Mouse (Mus musculus): ENCODE measurements around the gene Tmem151b.

The Tmem151b gene

DNA sequence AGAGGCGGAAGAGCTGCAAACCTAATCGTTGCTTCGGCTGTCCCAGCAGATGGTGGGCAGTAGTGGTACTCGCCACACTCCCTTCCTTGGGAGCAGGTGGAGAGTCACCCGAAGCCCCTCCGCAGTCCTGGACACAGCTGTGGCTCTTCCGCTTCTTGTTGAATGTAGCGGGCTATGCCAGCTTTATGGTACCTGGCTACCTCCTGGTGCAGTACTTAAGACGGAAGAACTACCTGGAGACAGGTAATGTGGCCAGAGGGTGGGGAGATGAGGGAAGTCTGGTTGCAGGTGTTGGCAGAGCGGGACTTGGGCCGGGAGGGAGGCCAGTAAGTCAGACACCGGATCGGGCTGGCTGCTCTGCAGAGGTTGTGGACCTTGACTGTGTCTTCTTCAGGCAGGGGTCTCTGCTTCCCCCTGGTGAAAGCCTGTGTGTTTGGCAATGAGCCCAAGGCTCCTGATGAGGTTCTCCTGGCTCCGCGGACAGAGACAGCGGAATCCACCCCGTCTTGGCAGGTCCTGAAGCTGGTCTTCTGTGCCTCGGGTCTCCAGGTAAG lies 15.1 kb upstream of the Tmem151b start:
- no peak for DNase-seq (ENCODE audit: low spot score)

DNA sequence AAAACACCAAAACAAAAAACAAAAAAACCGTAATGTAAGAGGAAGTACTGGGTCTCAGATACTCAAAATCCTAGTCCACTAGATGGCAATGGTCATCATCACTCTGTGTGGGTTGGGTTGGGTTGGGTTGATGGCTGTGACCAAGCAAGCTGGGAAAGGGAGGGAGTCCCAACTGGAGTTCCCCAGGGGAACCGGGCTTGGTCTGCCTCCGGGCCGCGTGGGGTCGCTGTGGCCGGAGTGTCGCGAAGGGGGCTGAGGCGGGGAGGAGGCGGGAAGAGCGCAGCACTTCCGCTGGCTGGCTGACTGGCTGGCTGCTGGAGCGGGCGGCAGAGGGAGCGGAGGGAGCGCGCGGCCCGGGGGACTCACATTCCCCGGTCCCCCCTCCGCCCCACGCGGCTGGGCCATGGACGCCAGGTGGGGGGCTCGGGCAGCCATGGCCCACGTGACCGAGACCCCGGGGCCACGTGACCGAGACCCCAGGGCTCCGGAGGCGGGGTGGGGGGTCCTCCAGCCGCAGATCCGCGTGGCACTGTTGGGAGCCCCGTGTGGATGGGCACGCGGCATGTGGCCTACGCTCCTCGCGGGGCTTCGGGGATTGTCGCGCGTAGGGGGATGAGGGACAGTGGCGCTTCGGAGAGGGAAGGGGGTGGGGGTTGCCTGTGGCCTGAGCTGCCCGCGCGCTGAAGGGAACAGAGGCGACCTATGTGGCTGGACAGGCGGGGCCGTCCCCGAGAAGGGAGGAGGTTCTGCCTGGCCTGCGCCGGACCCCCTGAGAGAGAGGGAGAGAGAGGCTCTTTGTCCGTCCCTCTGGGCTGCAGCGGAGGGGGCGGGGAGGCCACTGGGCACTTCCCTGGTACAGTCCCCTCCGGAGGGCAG lies 14.4 kb upstream of the Tmem151b start, which contains the start of gene Slc35b2:
Gene Slc35b2 (plus strand): TSS at position 220 of the 876 bp plus-strand sequence.
- peak; percentile 95 for DNase-seq (ENCODE audit: low spot score)

DNA sequence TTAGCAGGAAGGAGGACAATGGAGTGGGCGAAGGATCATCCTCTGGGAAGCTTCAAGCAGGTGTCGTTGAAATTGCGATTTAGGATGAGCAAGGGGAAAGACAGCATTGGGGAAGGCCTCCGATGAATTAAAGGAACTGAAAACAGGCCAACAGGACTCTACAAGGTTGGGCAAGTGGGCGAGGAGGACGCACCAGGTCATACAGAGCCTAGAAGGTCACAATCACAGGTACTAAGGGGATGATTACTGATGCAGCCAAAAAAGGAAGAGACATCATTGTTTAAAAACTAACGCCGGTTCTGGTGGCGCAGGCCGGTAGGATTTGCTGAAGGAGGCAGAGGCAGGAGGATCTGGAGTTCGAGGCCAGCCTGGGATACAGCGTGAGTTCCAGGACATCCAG lies 13.7 kb upstream of the Tmem151b start:
- DNase-seq (ENCODE audit: low spot score) = no peak

DNA sequence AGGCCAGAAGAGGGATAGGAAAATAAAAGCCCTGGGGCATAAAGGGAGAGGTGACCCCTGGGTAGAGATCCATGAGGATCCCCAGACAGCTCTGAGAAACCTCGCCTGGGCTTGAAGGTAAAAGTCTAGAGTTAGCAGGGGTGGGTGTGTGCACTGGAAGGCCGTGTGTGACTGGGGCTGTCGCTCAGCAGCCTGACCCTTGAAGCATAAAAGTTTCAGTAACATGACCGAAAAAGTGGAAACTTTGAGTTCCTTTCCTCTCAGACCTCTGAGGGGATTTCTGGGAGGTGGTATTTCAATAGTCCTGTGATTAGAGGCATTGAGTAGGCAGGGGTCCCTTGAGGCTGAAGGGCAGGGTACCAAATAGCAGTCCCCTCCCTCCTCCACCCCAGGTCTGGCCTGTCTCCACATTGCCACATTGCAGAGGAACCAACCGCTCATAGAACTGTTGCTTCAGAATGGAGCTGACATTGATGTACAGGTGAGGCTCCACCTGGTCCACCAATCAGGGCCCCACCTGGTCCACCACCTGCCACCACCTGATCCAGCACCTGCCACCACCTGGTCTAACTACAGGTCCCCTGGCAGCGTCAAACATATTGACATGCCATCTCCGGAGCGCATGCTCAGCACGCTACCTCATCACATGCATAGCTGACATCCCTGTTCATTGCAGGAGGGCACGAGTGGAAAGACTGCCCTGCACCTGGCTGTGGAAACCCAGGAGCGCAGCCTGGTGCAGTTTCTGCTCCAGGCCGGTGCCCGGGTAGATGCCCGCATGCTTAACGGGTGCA lies 10.5 kb upstream of the Tmem151b start:
- DNase-seq (ENCODE audit: low spot score) = no peak

DNA sequence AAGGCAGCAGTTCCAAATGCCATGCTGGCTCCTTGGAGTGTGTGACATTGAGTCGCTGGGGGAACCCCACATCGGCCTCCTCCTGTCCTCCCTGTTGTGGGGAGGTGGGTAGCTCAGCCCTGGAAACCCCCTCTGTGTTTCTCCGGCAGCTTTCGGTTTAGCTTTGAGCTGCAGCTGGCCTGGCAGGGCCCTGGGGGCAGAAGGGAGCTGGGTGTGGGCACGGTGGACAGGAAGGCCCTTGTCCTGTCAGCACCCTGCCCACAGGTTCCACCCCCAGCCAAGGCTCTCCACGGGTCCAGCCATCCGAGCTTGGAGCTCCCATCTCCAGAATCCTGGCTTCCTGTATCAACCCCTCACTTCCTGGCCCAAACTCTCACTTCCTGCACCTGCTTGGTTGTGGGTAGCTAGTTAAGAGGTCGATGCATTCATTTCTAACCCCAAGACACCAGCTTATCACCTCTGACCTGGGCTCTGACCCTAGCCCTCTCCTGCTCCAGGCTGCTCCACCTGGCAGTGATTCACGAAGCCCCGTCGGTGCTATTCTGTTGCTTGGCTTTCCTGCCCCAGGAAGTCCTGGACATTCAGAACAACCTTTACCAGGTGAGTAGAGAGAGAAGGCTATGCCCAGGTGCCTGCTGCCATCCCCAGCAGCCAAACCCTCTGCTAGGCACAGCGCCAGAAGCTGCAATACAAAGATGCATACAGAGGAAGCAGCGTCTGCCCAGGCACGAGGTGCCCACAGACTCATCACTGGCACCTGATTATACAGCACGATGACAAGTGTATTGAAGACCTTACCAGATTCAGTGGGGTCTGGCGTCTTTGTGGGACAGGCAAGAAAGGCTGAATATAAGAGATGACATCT lies 8.8 kb upstream of the Tmem151b start:
- no peak for DNase-seq (ENCODE audit: low spot score)

DNA sequence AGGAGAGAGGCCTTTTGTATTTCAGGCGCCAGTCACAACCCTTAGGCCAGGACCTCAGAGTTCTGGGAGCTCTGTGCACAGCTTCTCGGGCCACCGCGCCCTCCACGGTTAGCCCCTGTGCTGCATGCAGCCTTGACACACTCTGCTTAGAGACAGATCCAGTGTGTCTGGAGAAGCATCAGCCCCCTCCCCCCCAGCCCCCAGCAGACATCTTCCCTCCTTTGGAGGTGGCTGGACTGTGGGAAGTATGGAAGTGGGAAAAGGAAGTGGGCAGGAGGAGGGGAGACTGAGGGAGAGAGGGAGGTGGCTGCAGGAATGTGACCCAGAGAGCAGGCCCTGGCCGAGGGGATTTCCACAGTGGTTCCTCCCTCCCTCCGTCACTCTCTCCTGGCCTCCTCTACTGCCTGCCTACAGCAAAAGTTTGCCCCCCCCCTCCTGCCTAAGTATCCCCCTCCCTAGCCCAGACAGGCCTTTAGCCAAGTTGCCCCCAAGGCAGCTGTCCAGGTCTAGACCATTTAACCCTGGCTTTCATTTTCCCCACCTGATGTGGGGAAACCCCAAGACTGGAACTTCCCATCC lies 7.9 kb upstream of the Tmem151b start:
- no peak for DNase-seq (ENCODE audit: low spot score)

DNA sequence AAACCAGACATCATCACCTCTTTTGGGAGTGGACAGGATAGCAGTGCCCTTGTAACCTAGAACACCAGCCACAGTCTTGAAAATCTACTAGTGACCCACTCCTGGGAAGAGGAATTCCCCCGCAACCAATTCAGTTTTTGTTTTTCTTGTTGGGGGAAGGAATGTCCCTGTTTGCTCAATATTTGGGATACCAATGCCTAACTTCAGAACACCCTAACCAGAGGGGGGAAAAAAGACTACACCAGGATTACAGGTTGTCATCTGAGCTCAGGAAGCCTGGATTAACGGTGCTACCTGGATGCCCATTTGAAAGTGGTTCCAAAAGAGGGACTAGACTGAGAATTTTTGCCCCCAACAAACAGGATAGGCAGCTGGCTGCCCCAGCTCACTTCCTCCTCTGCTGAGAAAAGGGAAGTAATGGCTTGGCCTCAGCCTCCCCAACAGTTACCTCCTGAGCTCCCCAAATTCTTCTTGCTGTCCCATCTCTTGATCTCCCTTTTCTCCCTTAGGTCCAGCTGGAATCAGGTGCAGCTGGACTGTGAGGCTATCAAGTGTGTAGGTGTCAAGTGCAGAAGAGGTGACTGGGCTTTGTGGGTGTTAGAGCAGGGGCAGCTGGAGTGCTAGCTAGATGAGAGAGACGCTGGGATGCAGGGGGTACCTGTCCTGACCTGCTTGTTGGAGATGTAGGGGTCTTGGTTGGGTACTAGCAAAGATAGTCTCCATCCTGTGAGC lies 7.2 kb upstream of the Tmem151b start:
- DNase-seq (ENCODE audit: low spot score) = no peak

DNA sequence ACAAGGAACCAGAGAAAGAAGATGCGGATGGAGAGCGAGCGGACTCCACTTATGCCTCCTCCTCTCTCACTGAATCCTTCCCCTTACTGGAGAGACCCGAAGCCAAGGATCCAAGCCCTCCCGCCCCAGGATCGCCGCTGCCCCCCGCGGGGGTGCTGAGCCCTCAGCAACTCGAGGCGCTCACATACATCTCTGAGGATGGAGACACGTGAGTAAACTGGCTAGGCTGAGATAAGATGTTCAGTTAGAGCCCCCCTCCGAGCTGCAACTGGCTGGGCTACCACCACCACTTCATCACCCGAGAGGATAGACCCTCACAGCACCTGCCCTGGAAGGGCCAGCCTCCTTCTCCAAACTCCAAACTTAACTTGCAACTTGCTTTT lies 6.6 kb upstream of the Tmem151b start:
- DNase-seq (ENCODE audit: low spot score) = no peak

DNA sequence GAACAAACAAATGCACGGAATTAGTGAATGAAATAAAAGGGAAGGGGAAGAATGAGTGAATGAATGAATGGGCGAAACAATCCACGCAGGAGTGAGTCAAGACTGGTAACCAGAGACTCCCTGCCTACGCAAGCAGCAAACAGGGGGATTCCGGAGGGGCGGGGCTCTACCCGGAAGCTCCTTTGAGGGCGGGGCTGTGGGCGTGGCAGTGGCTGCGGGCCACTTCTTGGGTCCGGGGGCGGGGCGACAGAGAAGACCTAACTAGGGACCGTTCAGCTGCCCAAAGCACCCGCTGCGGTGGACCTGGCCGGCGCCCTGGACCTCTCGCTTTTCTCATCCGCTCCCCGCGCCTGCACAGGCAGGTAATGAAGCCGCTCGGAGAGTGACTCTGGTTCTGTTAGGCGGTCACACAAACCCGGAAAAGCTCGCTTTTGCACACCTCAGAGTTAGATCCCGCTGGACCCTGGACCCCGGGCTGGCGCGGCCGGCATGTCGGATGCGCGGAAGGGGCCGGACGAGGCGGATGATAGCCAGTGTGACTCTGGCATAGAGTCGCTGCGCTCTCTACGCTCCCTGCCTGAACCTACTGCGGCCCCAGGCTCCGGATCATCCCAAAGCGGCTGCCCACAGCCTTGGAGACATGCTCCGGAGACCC lies 6.1 kb upstream of the Tmem151b start, which contains the start of gene Nfkbie:
Gene Nfkbie (plus strand): TSS at position 252 of the 655 bp plus-strand sequence.
- peak; percentile 97 for DNase-seq (ENCODE audit: low spot score)

DNA sequence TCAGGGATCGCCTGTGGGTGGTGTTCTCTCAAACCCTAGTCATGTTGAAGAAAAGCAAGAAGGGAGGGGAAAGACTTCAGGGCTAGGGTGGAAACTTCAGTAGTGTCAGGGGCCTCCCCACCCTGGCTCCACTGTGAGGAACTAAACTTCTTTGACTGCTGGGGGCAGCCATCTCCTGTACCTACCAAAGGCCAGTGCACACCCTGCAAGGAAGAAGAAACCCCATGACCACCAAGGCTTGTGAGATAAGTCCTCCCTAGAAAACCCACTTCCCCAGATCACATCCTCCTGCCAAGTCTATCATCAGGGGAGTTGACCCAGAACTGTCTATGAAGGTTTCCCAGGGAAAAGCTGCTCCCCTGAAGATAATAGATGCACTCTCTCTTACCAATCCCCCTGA lies 4.9 kb upstream of the Tmem151b start:
- no peak for DNase-seq (ENCODE audit: low spot score)

DNA sequence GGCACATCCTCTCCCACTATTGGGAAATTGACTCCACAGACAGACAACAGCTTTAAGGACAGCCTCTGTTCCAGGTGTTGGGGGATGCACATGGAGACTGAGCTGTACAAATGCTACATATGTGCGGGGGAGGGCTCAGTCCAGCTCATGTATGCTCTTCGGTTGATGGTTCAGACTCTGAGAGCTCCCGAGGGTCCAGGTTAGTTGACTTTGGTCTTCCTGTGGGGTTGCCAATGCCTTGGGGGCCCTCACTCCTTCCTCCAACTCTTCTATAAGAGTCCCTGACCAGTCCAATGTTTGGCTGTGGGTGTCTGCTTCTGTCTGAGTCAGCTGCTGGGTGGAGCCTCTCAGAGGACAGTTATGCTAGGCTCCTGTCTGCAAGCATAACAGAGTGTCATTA lies 3.6 kb upstream of the Tmem151b start:
- no peak for DNase-seq (ENCODE audit: low spot score)

DNA sequence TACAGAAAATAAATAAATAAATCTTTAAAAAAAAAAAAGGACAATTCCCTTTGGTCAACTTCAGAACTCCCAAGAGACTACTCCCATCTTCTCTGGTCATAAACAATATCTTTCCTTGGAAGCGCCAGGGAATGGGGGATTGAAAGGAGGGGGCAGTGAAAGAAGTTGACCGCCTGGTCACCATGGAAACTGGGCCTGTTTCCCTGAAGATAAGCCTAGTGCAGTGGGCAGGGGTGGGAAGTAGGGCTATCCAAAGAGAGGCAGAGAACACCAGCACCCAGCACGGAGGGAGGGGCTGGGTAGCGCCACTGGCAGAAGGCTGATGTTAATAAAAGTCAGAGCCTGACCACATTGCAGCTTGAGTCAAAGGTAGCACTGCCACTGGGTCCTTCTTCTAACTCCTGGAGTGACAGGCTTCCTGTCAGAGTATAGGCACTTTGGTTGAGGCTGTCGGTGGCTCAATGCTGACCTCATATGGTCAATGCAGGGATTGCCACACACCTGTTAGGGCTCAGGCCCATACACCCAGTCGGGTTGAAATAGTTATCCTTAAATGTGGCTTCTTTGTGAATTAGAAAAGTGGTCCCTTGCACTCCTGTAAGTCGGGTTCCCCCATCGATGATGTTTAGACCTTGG lies 2.5 kb upstream of the Tmem151b start:
- peak; percentile 64 for DNase-seq (ENCODE audit: low spot score)

DNA sequence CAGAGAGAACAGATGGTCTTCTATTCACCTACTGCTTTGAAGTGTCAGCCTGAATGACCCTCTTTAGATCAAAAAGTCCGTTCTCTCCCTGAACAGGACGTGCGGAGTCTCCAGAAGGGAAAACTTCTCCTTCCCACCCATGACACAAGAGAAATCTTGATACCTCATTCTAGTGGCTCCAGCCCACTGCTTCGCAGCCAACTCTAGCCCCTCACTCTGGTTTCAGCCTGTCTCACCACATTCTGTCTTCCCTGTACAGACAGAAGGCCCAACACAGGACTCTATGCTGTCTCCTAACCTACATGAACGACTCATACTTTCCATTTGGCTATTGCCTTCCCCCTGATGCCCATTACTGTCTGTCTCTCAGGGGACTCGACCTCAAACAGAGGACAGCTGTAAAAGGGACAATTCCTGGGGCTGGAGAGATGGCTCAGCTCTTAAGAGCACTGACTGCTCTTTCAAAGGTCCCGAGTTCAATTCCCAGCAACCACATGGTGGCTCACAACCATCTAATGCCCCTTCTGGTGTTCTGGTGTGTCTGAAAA lies 1.8 kb upstream of the Tmem151b start:
- no peak for DNase-seq (ENCODE audit: low spot score)

DNA sequence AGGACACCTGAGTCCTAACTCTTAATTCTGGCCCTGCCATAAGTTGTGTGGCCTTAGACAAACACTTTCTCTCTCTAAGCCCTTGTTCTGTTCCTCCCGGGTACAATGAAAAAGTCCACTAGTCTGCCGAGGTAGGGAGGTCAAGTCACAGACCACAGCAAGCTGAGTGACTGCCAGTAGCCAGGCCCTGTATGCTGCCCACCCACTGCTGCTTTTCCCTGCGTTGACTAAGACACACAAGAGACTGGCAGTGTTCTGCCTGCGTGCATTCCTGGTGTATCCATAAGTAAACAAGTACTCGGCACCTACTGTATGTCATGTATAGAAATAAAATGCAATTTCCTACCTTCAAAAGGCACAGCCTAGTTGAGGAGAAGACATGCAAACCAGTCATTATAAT lies 776 bp upstream of the Tmem151b start:
- no peak for DNase-seq (ENCODE audit: low spot score)

DNA sequence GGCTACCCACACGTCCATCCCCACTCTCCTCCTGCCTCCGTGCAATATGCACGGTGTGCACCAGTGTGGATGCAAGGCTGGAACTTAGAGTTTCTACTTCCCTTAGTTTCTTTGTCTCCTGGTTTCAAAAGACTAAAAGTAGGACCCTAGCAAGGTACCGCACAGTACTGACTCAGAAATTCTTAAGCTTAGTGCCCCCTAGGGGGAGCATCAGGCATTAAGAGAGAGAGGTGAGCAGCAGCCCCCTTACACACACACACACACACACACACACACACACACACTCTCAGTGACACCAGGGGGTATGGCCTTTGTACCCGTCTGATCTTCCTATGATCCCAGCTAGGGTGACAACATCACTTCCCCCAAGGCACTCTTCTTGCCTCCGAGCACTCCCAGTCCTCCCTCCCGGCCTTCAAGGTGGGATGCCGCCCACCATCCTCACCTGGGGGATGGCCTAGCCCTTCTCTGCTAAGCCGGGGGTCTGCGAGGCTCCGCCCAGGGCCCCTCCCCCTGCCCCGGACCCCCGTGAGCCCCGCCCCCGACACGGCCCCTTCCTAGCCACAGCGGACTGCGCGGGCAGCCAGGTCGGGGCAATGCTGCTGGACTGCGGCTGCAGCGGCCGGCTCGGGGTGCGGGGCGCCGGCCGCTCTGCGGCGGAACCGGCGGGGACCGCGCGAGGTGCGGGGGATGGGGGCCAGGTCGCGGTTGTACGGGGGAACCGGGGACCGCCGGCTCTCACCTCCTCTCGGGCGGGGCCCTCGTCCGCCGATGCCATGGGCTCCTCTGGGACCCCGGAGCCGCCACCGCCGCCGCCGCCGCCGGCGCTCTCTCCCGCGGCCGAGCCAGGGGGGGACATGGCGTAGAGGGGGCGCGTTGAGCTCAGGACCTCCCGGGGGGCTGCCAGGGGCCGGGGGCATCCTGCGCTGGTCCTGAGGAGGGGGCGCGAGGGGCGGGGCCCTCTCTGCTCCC lies 650 bp downstream of the Tmem151b start:
- DNase-seq (ENCODE audit: low spot score) = no peak

DNA sequence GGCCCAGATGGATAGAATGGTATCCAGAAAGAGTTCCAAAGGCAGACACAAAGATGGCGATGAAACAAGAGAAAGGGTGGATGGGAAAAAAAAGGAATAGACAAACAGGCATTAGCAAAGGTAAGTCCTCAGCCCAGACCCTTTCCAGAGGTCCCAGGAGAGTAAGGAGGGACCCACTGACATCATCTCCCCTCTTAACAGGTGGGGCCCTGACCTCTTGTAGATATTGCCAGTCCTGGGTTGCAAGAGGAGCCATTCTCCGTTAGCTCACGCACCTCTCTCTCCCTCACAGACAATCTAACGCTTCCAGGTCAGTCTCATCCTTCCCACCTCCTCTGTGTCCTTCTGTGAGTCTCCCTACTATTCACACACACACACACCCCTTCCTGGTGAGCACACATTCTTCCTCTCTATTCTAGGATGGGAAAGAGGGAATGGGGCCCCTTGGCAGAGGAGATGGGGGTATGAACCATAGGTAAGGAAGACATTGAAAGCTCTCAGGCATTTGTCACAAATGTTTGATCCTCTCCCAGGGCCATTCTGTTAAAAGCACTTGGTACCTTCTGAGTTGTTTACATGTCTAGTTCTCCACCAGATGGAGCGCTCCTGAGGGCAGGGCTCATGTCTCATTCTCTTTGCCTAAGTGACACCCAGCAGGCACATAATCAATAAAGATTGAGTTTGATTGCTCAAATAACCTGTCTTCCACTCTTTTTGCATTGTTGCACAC lies 1.9 kb downstream of the Tmem151b start:
- DNase-seq (ENCODE audit: low spot score) = no peak

DNA sequence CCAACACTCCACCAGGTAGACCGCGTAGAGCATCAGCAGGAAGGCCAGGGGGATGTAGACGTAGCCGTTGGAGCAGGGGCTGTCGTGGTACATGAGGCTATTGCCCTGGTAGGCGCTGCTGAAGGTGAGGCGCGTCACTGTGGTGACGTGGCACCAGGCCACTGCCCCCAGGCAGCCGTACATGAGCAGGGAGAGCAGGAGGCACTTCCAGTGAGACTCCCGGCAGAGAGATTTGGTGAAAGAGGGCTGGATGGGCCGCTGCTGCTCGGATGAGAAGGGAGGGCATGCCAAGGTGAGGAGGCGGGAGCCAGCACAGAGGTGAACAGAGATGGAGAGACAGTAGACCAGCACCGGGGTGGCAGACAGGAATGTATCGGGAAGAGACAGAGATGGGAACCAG lies 2.5 kb downstream of the Tmem151b start:
- DNase-seq (ENCODE audit: low spot score) = no peak
